Mouse (Mus musculus) cortical plate, adult 2 months (tissue): Measurements from ENCODE around the gene Taf12. TPM values are rescaled to one million over a fixed set of nuclear protein-coding genes. Genes with fewer than 3 reads are reported as not detected.
A peak's percentile ranks its signal among the peaks of the same experiment; 100 is the strongest.

ENCODE experiments used
- H3K27ac ChIP-seq: fragments of 200-500 bp; 2 replicates; pipeline ENCODE4 v1.5.1; 2012; ENCODE audit warnings: low read length, control low read depth, inconsistent platforms; ENCODE audit not compliant: insufficient read depth
- H3K4me1 ChIP-seq: fragments of 200-500 bp; 2 replicates; pipeline ENCODE4 v1.6.1; 2011; ENCODE audit warnings: low read length; ENCODE audit not compliant: control insufficient read depth, insufficient read depth
- H3K4me3 ChIP-seq: fragments of 200-500 bp; 2 replicates; pipeline ENCODE4 v1.5.1; 2011; ENCODE audit warnings: mild to moderate bottlenecking, low read length, control low read depth; ENCODE audit not compliant: insufficient read depth
- CTCF ChIP-seq: fragments of 200-500 bp; IDR thresholded peaks from 2 replicates; pipeline ENCODE4 v1.5.1; 2011; ENCODE audit warnings: mild to moderate bottlenecking, control low read depth, low read length; ENCODE audit not compliant: insufficient read depth; ENCODE audit errors: extremely low read depth
- POLR2A ChIP-seq: fragments of 200-500 bp; IDR thresholded peaks from 2 replicates; pipeline ENCODE4 v1.6.1; 2011; ENCODE audit warnings: mild to moderate bottlenecking, low read length, control low read depth; ENCODE audit not compliant: insufficient read depth; ENCODE audit errors: extremely low read depth
- polyA plus RNA-seq: library from polyadenylated mRNA; depleted of rRNA; stranded (reverse); fragments of >200 nt; gene quantifications from 2 replicates; pipeline ENCODE4 v1.2.3, GENCODE M21; 2012

Taf12 gene
- polyA plus RNA-seq, 1 experiment = 15.9 TPM

- peak overlapping the region; percentile 84 for H3K4me3 ChIP-seq
- no peak for TF ChIP-seq POLR2A
- no peak for TF ChIP-seq CTCF
- H3K4me1 ChIP-seq = no peaks in the 10 kb centered on the region
- peak overlapping the region; percentile 90 for H3K27ac ChIP-seq
Measured at GRCm38 (mm10) chr4:132309140-132309848, 35.1 kb downstream of the Taf12 start.

- TF ChIP-seq POLR2A (no peak), CTCF (peak; percentile 33)
Measured at GRCm38 (mm10) chr4:132309849-132310472, 35.8 kb downstream of the Taf12 start.

GRCm38 (mm10) chr4:132311209-132311608, 37.0 kb downstream of the Taf12 start:
- no peak overlapping the region for H3K4me3 ChIP-seq
- no peak for TF ChIP-seq POLR2A
- TF ChIP-seq CTCF = no peak
- no peaks in the 10 kb centered on the region for H3K4me1 ChIP-seq
- H3K27ac ChIP-seq = no peak overlapping the region

More at GRCm38 (mm10) chr4:132309849-132310472, 35.8 kb downstream of the Taf12 start:
- H3K4me3 ChIP-seq = peak overlapping the region; percentile 84
- H3K27ac ChIP-seq = no peak overlapping the region
- H3K4me1 ChIP-seq = no peaks in the 10 kb centered on the region

- H3K27ac ChIP-seq = no peak overlapping the region
- no peak overlapping the region for H3K4me3 ChIP-seq
- no peak for TF ChIP-seq POLR2A
- no peak for TF ChIP-seq CTCF
- H3K4me1 ChIP-seq = no peaks in the 10 kb centered on the region
Measured at GRCm38 (mm10) chr4:132311801-132312200, 37.6 kb downstream of the Taf12 start.

- H3K4me3 ChIP-seq = no peak overlapping the region
- no peaks in the 10 kb centered on the region for H3K4me1 ChIP-seq
- H3K27ac ChIP-seq = no peak overlapping the region
- TF ChIP-seq POLR2A = no peak
- no peak for TF ChIP-seq CTCF
Measured at GRCm38 (mm10) chr4:132312627-132313026, 38.5 kb downstream of the Taf12 start.

- H3K27ac ChIP-seq = no peak overlapping the region
- no peaks in the 10 kb centered on the region for H3K4me1 ChIP-seq
- TF ChIP-seq CTCF (no peak), POLR2A (no peak)
- H3K4me3 ChIP-seq = no peak overlapping the region
Measured at GRCm38 (mm10) chr4:132315711-132316110, 41.5 kb downstream of the Taf12 start.

- no peak for TF ChIP-seq POLR2A
- no peak for TF ChIP-seq CTCF
- Histone ChIP-seq H3K4me1 (no peaks in the 10 kb centered on the region; the same call in 1 of the 2 replicates), H3K27ac (no peak overlapping the region), H3K4me3 (no peak overlapping the region)
Measured at GRCm38 (mm10) chr4:132326481-132326880, 52.3 kb downstream of the Taf12 start.

GRCm38 (mm10) chr4:132328391-132328982, 54.3 kb downstream of the Taf12 start:
- no peak for TF ChIP-seq POLR2A
- TF ChIP-seq CTCF = no peak
- Histone ChIP-seq H3K4me1 (no peaks in the 10 kb centered on the region; the same call in 1 of the 2 replicates), H3K4me3 (peak overlapping the region; percentile 66), H3K27ac (no peak overlapping the region)

- peak; percentile 80 for TF ChIP-seq POLR2A
- TF ChIP-seq CTCF = no peak
- H3K4me3 ChIP-seq = peak within 1 kb of the TSS; percentile 66
- no peak within 1 kb of the TSS for H3K27ac ChIP-seq
- H3K4me1 ChIP-seq = no peaks in the 10 kb centered on the region; the same call in 1 of the 2 replicates
Measured at GRCm38 (mm10) chr4:132329115-132329834, 55.1 kb downstream of the Taf12 start, which contains the start of gene Trnau1ap. Trnau1ap (minus strand) TSS chr4:132329538.
